Mouse (Mus musculus): ENCODE measurements around the gene Hap1. TPM values are rescaled to one million over a fixed set of nuclear protein-coding genes. Genes with fewer than 3 reads are reported as not detected.

The Hap1 gene
- polyA plus RNA-seq, 1 experiment from 2014 or later = 0.39 TPM

DNA sequence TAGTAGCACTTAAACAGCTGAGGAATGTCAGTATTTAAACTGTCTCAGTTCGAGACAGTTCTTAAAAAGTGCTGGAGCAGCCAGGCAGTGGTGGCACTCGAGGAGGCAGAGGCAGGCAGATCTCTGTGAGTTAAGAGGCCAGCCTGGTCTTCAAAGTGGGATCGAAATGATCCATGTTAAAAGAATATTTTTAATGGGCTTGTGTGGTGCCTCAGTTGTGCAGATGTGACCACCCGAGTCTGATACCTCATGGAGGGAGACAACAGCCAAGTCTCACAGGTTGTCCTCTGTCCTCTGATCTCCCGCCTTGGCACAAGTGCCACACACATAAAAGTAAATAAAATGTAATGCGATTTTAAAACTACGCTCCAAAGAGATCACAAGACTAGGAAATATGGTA is 42.6 kb upstream of the Hap1 start:
- Histone ChIP-seq H3K36me3 (ENCODE audit: control insufficient read depth, insufficient read depth, low read length) (no peaks in the 10 kb centered on the region), H3K27ac (replicated peaks; ENCODE audit: low read depth, low read length) (no peak overlapping the region), H3K27me3 (ENCODE audit: control insufficient read depth, insufficient read depth, low read length) (no peaks in the 10 kb centered on the region), H3K9me3 (ENCODE audit: control insufficient read depth, low read length) (no peaks in the 10 kb centered on the region), H3K4me1 (ENCODE audit: control insufficient read depth, insufficient read depth, low read length) (peaks cover 5% of the 10 kb centered on the region; the same call in 1 of the 2 replicates), H3K9ac (ENCODE audit: low read length) (no peak overlapping the region), H3K4me2 (ENCODE audit: low read depth, severe bottlenecking) (no peak overlapping the region), H3K4me3 (ENCODE audit: low read depth, low read length) (no peak overlapping the region)
- DNase-seq (ENCODE audit: low spot score) (no peak), ATAC-seq (ENCODE audit: insufficient number of reproducible peaks, low FRiP score, low TSS enrichment, low read depth) (no peak)
- 92% methylated on average over 7 of the region's 7 CpGs for WGBS

DNA sequence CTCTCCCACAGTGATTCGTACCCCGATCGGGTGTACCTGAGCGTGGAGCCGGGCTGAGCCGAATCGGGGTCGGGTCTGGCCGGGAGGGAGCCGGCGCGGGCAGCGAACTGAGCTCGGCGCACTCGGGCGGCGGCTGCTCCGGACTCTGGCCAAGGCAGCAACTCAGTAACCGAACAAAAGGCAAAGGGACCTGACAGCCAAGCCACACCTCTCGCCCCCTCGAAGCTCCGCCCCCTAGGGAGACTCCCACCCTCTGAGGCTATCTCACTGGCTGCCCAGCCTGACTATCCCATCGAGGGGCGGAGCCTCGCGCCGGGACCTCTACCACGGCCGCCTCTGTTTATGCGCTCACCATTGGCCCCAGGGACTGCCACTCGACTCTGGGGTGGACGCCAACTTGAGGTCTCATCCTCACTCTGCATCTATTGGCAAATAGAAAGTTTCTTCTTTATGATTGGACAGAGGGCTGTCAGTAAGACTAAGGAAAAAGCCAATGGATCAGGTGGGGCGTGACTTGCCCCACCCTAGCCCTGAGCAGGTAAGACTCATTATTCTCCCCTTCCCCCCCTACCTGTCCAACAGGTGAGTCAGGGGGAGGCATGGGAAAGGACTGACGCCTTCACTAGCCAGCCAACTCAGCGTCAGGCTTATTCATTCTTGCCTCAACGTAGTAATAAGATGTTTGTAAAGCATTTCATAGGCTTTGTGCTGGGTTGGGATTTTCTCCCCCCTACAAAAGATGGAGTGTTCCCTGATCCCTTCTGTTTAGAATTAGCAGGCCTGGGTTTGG is 41.9 kb upstream of the Hap1 start, which contains the start of gene Jup:
Gene Jup, minus strand, starts transcription at position 164 of the 790 bp plus-strand sequence.
- no peaks in the 10 kb centered on the region for H3K36me3 ChIP-seq (ENCODE audit: control insufficient read depth, insufficient read depth, low read length)
- no peaks in the 10 kb centered on the region for H3K27me3 ChIP-seq (ENCODE audit: control insufficient read depth, insufficient read depth, low read length)
- DNase-seq (ENCODE audit: low spot score) (peak; percentile 99), ATAC-seq (ENCODE audit: insufficient number of reproducible peaks, low FRiP score, low TSS enrichment, low read depth) (peak; percentile 97)
- H3K4me2 ChIP-seq (ENCODE audit: low read depth, severe bottlenecking) = peak within 1 kb of the TSS; percentile 64
- H3K9ac ChIP-seq (ENCODE audit: low read length) = peak within 1 kb of the TSS; percentile 64
- H3K27ac ChIP-seq (replicated peaks; ENCODE audit: low read depth, low read length) = no peak within 1 kb of the TSS
- WGBS = 2% methylated on average over 36 of the region's 37 CpGs
- peak within 1 kb of the TSS; percentile 48 for H3K4me3 ChIP-seq (ENCODE audit: low read depth, low read length)
- H3K4me1 ChIP-seq (ENCODE audit: control insufficient read depth, insufficient read depth, low read length) = peaks cover 5% of the 10 kb centered on the region; the same call in 1 of the 2 replicates
- H3K9me3 ChIP-seq (ENCODE audit: control insufficient read depth, low read length) = no peaks in the 10 kb centered on the region

DNA sequence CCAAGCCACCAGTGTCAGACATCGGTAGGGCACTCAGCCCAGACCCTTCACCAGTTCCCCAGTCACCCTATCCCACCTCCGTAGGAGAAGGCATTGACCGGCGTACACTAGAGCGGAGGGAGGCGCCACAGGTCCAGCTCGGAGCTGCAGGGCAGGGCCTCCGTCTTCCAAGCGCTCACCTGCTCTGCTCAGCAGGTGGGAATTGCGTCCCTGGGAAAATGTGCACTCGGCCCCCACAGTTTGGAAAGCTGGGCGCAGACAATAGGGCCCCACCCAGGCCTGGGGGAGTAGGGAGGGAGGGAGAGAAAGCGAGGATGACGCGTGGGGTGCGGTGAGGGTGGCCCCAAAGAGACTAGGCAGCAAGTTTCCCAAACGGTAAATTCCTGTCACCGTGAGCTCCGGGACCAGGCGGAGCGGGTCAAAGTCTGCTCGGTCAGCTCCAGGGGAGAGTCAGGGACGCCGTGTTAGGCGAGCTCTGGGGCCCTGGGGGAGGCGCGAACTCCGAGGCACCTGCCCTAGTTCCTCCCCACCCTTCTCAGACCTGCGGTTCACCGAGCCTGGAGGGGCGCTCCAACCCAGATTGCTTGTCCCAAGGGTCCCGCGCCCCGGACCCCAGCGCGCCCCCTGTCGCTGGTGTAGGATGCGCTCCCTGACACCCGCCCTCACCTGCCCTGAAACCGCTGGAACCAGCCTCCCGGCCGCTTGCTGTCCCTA is 41.1 kb upstream of the Hap1 start:
- Histone ChIP-seq H3K36me3 (ENCODE audit: control insufficient read depth, insufficient read depth, low read length) (no peaks in the 10 kb centered on the region), H3K4me2 (ENCODE audit: low read depth, severe bottlenecking) (peak overlapping the region; percentile 64), H3K4me3 (ENCODE audit: low read depth, low read length) (peak overlapping the region; percentile 48), H3K9me3 (ENCODE audit: control insufficient read depth, low read length) (no peaks in the 10 kb centered on the region), H3K4me1 (ENCODE audit: control insufficient read depth, insufficient read depth, low read length) (peaks cover 5% of the 10 kb centered on the region; the same call in 1 of the 2 replicates), H3K9ac (ENCODE audit: low read length) (peak overlapping the region; percentile 64), H3K27ac (replicated peaks; ENCODE audit: low read depth, low read length) (no peak overlapping the region), H3K27me3 (ENCODE audit: control insufficient read depth, insufficient read depth, low read length) (no peaks in the 10 kb centered on the region)
- WGBS = 4% methylated on average over 42 of the region's 42 CpGs
- ATAC-seq (ENCODE audit: insufficient number of reproducible peaks, low FRiP score, low TSS enrichment, low read depth) (peak; percentile 50; the same call in 1 of the 2 replicates), DNase-seq (ENCODE audit: low spot score) (peak; percentile 47)

DNA sequence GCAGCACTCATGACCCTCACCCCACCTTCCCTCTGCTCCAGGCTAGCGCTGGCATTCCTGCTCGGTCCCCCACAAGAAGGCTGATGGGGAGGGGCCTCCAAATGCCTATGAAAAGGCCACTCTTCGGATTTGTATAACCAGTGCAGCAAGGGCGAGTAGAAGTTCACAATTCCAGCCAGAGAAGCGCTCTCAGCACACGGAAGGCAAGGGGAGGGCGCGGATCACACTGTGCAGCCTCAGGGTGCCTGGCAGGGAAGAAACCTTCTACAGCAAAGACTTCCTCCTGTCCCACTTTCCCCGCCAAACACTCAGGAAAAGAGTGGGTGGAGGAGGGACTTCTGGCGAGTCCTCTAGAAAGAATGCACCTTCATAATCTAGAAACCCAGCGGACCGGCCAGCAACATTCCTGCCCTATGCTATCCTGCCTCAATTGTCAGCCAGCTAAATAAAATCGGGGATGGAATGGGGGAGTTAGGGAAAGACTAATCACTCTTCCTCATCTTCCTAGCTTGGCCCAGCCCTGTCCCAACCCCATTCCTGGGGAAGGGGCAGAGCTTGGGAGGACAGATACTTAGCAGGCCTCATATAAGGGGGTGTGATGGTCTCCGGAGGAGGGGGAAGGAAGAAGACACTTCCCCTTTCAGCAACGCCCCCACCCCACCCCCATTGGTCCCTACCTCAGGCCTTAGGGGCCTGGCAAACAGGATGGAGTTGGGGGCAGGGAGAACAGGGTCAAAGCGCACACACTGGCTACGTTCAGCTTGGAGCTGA is 40.1 kb upstream of the Hap1 start:
- Histone ChIP-seq H3K4me2 (ENCODE audit: low read depth, severe bottlenecking) (peak overlapping the region; percentile 64), H3K9ac (ENCODE audit: low read length) (no peak overlapping the region), H3K4me3 (ENCODE audit: low read depth, low read length) (peak overlapping the region; percentile 48), H3K9me3 (ENCODE audit: control insufficient read depth, low read length) (no peaks in the 10 kb centered on the region), H3K27ac (replicated peaks; ENCODE audit: low read depth, low read length) (no peak overlapping the region), H3K27me3 (ENCODE audit: control insufficient read depth, insufficient read depth, low read length) (no peaks in the 10 kb centered on the region), H3K4me1 (ENCODE audit: control insufficient read depth, insufficient read depth, low read length) (peaks cover 5% of the 10 kb centered on the region; the same call in 1 of the 2 replicates), H3K36me3 (ENCODE audit: control insufficient read depth, insufficient read depth, low read length) (no peaks in the 10 kb centered on the region)
- 44% methylated on average over 17 of the region's 17 CpGs for WGBS
- DNase-seq (ENCODE audit: low spot score) (no peak), ATAC-seq (ENCODE audit: insufficient number of reproducible peaks, low FRiP score, low TSS enrichment, low read depth) (no peak)

DNA sequence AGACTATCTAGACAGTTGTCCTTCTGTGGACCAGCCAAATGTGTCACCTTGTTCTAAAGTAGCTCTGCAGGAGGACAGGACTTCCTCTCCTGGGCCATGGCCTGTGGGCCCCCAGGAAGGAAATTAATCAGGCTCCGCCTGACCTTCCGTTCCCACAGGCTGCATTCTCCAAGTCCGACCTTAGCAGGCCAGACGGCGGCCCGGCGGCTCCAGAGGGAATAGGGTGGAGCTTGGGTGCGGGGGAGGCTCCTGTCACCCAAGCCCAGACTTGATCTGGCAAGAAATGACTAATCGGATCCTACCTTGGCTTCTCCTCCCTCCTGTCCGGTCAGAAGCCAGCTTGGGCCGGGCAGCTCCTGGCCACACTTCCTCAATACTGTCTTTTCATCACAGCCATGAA is 39.3 kb upstream of the Hap1 start:
- DNase-seq (ENCODE audit: low spot score) = no peak
- no peak overlapping the region for H3K9ac ChIP-seq (ENCODE audit: low read length)

DNA sequence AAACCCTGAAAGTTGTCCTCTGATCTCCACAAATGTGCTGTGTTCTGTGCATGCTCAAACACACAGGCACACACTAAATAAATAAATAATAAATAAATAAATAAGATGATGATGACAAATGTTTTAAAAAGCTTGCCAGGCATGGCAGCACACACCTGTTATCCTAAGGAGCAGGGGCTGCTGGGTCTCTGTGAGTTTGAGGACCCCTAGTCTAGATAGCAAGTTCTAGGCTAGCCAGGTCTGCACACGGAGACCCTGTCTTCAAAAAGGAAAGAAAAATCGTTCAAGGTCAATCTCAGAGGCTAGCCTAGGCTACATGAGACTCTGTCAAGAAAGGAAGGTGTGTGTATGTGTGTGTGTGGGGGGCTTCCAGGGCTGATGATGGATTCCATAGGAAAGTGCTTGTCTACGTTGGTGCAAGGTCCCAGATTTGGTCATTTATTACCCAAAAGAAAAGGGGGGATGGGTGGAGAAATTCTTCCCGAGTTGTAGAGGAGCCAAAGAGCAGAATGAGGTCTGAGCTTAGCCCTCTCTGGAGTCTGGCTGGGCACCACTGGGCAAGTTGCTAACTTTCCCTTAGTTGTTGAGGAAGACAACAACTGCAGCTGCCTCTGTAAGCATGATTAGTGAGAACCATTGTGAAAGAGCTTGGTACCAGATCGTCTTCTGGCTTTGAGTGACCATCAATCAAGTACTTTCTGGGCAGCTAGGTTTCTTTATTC is 38.6 kb upstream of the Hap1 start:
- Histone ChIP-seq H3K9me3 (ENCODE audit: control insufficient read depth, low read length) (no peaks in the 10 kb centered on the region), H3K36me3 (ENCODE audit: control insufficient read depth, insufficient read depth, low read length) (no peaks in the 10 kb centered on the region), H3K27ac (replicated peaks; ENCODE audit: low read depth, low read length) (no peak overlapping the region), H3K9ac (ENCODE audit: low read length) (no peak overlapping the region), H3K4me1 (ENCODE audit: control insufficient read depth, insufficient read depth, low read length) (peaks cover 5% of the 10 kb centered on the region; the same call in 1 of the 2 replicates), H3K27me3 (ENCODE audit: control insufficient read depth, insufficient read depth, low read length) (no peaks in the 10 kb centered on the region), H3K4me3 (ENCODE audit: low read depth, low read length) (peak overlapping the region; percentile 0; the same call in 1 of the 2 replicates), H3K4me2 (ENCODE audit: low read depth, severe bottlenecking) (peak overlapping the region; percentile 7; the same call in 1 of the 2 replicates)
- ATAC-seq (ENCODE audit: insufficient number of reproducible peaks, low FRiP score, low TSS enrichment, low read depth) = no peak
- DNase-seq (ENCODE audit: low spot score) = no peak
- WGBS = 55% methylated on average over 5 of the region's 5 CpGs

More for the DNA sequence above, 39.3 kb upstream of the Hap1 start:
- 37% methylated on average over 11 of the region's 11 CpGs for WGBS
- ATAC-seq (ENCODE audit: insufficient number of reproducible peaks, low FRiP score, low TSS enrichment, low read depth) = no peak
- H3K27ac ChIP-seq (replicated peaks; ENCODE audit: low read depth, low read length) = no peak overlapping the region
- peak overlapping the region; percentile 0; the same call in 1 of the 2 replicates for H3K4me3 ChIP-seq (ENCODE audit: low read depth, low read length)
- H3K4me1 ChIP-seq (ENCODE audit: control insufficient read depth, insufficient read depth, low read length) = peaks cover 5% of the 10 kb centered on the region; the same call in 1 of the 2 replicates
- H3K36me3 ChIP-seq (ENCODE audit: control insufficient read depth, insufficient read depth, low read length) = no peaks in the 10 kb centered on the region
- peak overlapping the region; percentile 7; the same call in 1 of the 2 replicates for H3K4me2 ChIP-seq (ENCODE audit: low read depth, severe bottlenecking)
- no peaks in the 10 kb centered on the region for H3K9me3 ChIP-seq (ENCODE audit: control insufficient read depth, low read length)
- no peaks in the 10 kb centered on the region for H3K27me3 ChIP-seq (ENCODE audit: control insufficient read depth, insufficient read depth, low read length)

DNA sequence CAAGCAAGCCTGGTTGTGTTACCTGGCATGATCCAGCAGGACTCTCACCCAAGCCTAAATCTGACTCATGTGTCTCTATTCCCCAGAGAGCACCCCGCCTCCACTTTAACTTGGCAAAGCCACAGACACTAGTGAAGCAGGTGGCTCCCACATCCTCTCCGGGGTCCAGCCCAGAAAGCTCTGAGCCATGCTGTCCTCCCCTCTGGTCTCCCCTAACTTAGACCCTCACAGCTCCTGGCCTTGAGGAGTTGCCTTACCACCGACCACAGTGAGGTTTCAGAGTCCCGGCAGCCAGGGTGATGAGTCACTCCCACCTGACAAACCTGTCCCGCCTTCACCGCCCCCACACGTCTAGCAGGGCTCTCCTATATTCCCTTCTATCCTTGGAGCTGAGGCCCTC is 37.8 kb upstream of the Hap1 start:
- Histone ChIP-seq H3K27me3 (ENCODE audit: control insufficient read depth, insufficient read depth, low read length) (no peaks in the 10 kb centered on the region), H3K9ac (ENCODE audit: low read length) (no peak overlapping the region), H3K9me3 (ENCODE audit: control insufficient read depth, low read length) (no peaks in the 10 kb centered on the region), H3K4me1 (ENCODE audit: control insufficient read depth, insufficient read depth, low read length) (peaks cover 6% of the 10 kb centered on the region; the same call in 1 of the 2 replicates), H3K27ac (replicated peaks; ENCODE audit: low read depth, low read length) (no peak overlapping the region), H3K36me3 (ENCODE audit: control insufficient read depth, insufficient read depth, low read length) (no peaks in the 10 kb centered on the region), H3K4me2 (ENCODE audit: low read depth, severe bottlenecking) (no peak overlapping the region), H3K4me3 (ENCODE audit: low read depth, low read length) (no peak overlapping the region)
- ATAC-seq (ENCODE audit: insufficient number of reproducible peaks, low FRiP score, low TSS enrichment, low read depth) = no peak
- 71% methylated on average over 7 of the region's 7 CpGs for WGBS
- DNase-seq (ENCODE audit: low spot score) = no peak

Measured in limb, embryonic 11.5 days (tissue).